Mouse (Mus musculus): Measurements from ENCODE around the gene Tmem63b. TPM values are rescaled to one million over a fixed set of nuclear protein-coding genes. Genes with fewer than 3 reads are reported as not detected.

Tmem63b gene
- total and polyA plus RNA-seq, 3 experiments = 12.3 to 37.9 TPM; not detected in 1

DNA sequence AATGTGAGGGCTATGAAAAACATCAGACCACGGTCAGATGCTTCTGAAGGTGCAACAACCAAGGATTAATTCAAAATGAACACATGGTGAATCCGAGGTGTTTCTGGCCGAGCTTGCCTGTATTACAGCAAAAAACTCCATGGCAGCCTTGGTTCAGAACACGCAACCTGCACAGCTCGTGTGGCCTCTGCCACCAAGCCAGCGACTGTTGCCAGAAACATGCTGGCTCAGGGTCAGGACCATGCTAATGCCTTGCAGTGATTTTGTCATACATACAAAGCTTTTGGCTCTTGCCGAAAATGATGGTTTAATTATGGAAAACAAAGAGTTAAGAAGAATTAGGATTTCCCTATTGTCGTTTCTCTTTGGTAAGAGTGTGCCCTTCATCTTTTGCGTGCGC, 18.7 kb downstream of the Tmem63b start:
- no peaks in the 10 kb centered on the region; a peak in 1 of 4 replicates for H3K36me3 ChIP-seq (ENCODE audit: control insufficient read depth in 1 of 2, insufficient read depth in 2 of 2, low read length in 2 of 2)
- no peak overlapping the region for H3K27ac ChIP-seq (ENCODE audit: control insufficient read depth, low read depth, low read length)
- DNase-seq (ENCODE audit: low read depth, low spot score) = no peak
- no peaks in the 10 kb centered on the region for H3K4me1 ChIP-seq (ENCODE audit: control insufficient read depth in 1 of 2, insufficient read depth in 2 of 2, low read length in 2 of 2)
- H3K9ac ChIP-seq (ENCODE audit: control insufficient read depth, low read depth, low read length, poor library complexity, severe bottlenecking) = no peak overlapping the region
- TF ChIP-seq ZKSCAN1 (IDR thresholded peaks at IDR 0.05; ENCODE audit: low read depth, low read length) = no peak
- TF ChIP-seq HCFC1 (IDR thresholded peaks at IDR 0.05; ENCODE audit: low read depth, low read length) = no peak
- no peak for TF ChIP-seq SMC3 (IDR thresholded peaks at IDR 0.05; ENCODE audit: low read depth, low read length)
- no peak for TF ChIP-seq RAD21 (IDR thresholded peaks at IDR 0.05; ENCODE audit: low read depth, low read length)
- no peak overlapping the region for H3K4me3 ChIP-seq (ENCODE audit: control insufficient read depth in 1 of 2, insufficient read depth in 1 of 2, low read depth in 2 of 2, low read length in 2 of 2)
- H3K79me2 ChIP-seq (ENCODE audit: control insufficient read depth, insufficient read depth, low read length, poor library complexity) = no peaks in the 10 kb centered on the region
- no peaks in the 10 kb centered on the region for H3K9me3 ChIP-seq (replicated peaks; ENCODE audit: insufficient read depth, low read length)
- no peaks in the 10 kb centered on the region for H3K27me3 ChIP-seq (ENCODE audit: control insufficient read depth in 1 of 2, insufficient read depth in 2 of 2, low read length in 2 of 2)

DNA sequence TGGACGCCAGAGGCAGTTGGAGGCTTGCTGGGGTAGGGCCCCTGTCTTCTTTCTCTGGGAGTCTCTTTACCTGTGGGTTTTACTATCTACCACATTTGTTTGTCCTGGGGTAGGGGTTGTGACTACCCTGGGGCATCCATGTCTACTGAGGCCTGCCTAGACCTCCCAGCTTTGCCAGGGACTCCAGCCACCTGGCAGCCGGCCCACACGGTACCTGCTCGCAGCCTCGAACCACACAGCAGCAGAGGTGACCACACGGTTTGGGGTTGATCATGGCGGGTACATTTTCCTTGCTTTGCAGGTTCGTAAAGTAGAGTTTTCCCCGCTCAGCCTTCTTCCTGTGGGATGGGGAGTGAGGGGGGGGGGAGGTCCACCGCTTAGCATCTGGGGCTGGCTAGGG, 19.2 kb downstream of the Tmem63b start:
- Histone ChIP-seq H3K4me3 (ENCODE audit: control insufficient read depth in 1 of 2, insufficient read depth in 1 of 2, low read depth in 2 of 2, low read length in 2 of 2) (no peak overlapping the region), H3K9ac (ENCODE audit: control insufficient read depth, low read depth, low read length, poor library complexity, severe bottlenecking) (no peak overlapping the region), H3K79me2 (ENCODE audit: control insufficient read depth, insufficient read depth, low read length, poor library complexity) (no peaks in the 10 kb centered on the region), H3K36me3 (ENCODE audit: control insufficient read depth in 1 of 2, insufficient read depth in 2 of 2, low read length in 2 of 2) (no peaks in the 10 kb centered on the region; a peak in 1 of 4 replicates), H3K4me1 (ENCODE audit: control insufficient read depth in 1 of 2, insufficient read depth in 2 of 2, low read length in 2 of 2) (no peaks in the 10 kb centered on the region), H3K27me3 (ENCODE audit: control insufficient read depth in 1 of 2, insufficient read depth in 2 of 2, low read length in 2 of 2) (no peaks in the 10 kb centered on the region), H3K9me3 (replicated peaks; ENCODE audit: insufficient read depth, low read length) (no peaks in the 10 kb centered on the region), H3K27ac (ENCODE audit: control insufficient read depth, low read depth, low read length) (no peak overlapping the region)
- TF ChIP-seq ZKSCAN1 (IDR thresholded peaks at IDR 0.05; ENCODE audit: low read depth, low read length) (no peak), CHD1 (IDR thresholded peaks at IDR 0.05; ENCODE audit: low read depth, low read length) (no peak), MYB (IDR thresholded peaks at IDR 0.05; ENCODE audit: low read depth, low read length) (no peak), POLR2AphosphoS2 (IDR thresholded peaks at IDR 0.05; ENCODE audit: low read length) (no peak), CTCF (IDR thresholded peaks at IDR 0.05 in 2 of 3, conservative IDR thresholded peaks at IDR 0.05 in 1 of 3; ENCODE audit: control insufficient read depth in 1 of 3, insufficient read depth in 1 of 3, low read depth in 2 of 3, low read length in 3 of 3, poor library complexity in 1 of 3, severe bottlenecking in 1 of 3) (no peak), MAX (IDR thresholded peaks at IDR 0.05; ENCODE audit: low read length) (no peak)
- no peak for DNase-seq (ENCODE audit: low read depth, low spot score)

DNA sequence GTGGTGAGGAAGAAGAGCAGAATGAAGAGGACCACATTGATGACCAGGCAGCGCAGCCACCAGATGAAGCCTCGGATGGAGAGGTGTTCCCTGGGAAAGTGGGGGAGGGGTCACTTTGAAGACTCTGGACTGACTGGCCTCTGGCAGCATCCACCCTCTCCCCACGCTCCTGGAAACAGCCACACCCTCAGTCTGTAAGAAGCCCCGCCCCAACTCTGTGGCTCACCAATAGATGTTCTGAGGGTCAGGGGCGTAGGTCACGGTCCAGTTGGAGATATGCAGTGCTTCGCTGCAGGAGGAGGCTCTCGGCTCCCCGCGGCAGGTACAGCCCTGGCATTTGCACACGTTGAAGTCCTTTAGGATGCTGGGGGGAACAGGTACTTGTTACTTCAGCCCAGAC, 20.6 kb downstream of the Tmem63b start:
- Histone ChIP-seq H3K27me3 (ENCODE audit: control insufficient read depth in 1 of 2, insufficient read depth in 2 of 2, low read length in 2 of 2) (no peaks in the 10 kb centered on the region), H3K27ac (ENCODE audit: control insufficient read depth, low read depth, low read length) (no peak overlapping the region), H3K4me1 (ENCODE audit: control insufficient read depth in 1 of 2, insufficient read depth in 2 of 2, low read length in 2 of 2) (no peaks in the 10 kb centered on the region), H3K9me3 (replicated peaks; ENCODE audit: insufficient read depth, low read length) (no peaks in the 10 kb centered on the region), H3K36me3 (ENCODE audit: control insufficient read depth in 1 of 2, insufficient read depth in 2 of 2, low read length in 2 of 2) (no peaks in the 10 kb centered on the region; a peak in 1 of 4 replicates), H3K9ac (ENCODE audit: control insufficient read depth, low read depth, low read length, poor library complexity, severe bottlenecking) (no peak overlapping the region), H3K79me2 (ENCODE audit: control insufficient read depth, insufficient read depth, low read length, poor library complexity) (no peaks in the 10 kb centered on the region), H3K4me3 (ENCODE audit: control insufficient read depth in 1 of 2, insufficient read depth in 1 of 2, low read depth in 2 of 2, low read length in 2 of 2) (no peak overlapping the region)
- no peak for DNase-seq (ENCODE audit: low read depth, low spot score)
- TF ChIP-seq HCFC1 (IDR thresholded peaks at IDR 0.05; ENCODE audit: low read depth, low read length) (no peak), POLR2AphosphoS5 (IDR thresholded peaks at IDR 0.05; ENCODE audit: borderline replicate concordance, low read depth, low read length) (no peak), NRF1 (IDR thresholded peaks at IDR 0.05; ENCODE audit: insufficient read depth, low read depth, low read length, poor library complexity, severe bottlenecking) (no peak), E2F4 (IDR thresholded peaks at IDR 0.05; ENCODE audit: borderline replicate concordance, low read depth, low read length) (no peak)
